Mouse (Mus musculus) CD4-positive naive resting alpha-beta T cell, adult 76 days (primary cell): ENCODE measurements around the gene Paqr9. TPM values are rescaled to one million over a fixed set of nuclear protein-coding genes. Genes with fewer than 3 reads are reported as not detected.

Experiments
- total RNA-seq: library from RNA; stranded (reverse); gene quantifications from one replicate; pipeline ENCODE4 v1.2.4, GENCODE M21; 2023

The Paqr9 gene
- total RNA-seq, result 0.76 TPM

DNA sequence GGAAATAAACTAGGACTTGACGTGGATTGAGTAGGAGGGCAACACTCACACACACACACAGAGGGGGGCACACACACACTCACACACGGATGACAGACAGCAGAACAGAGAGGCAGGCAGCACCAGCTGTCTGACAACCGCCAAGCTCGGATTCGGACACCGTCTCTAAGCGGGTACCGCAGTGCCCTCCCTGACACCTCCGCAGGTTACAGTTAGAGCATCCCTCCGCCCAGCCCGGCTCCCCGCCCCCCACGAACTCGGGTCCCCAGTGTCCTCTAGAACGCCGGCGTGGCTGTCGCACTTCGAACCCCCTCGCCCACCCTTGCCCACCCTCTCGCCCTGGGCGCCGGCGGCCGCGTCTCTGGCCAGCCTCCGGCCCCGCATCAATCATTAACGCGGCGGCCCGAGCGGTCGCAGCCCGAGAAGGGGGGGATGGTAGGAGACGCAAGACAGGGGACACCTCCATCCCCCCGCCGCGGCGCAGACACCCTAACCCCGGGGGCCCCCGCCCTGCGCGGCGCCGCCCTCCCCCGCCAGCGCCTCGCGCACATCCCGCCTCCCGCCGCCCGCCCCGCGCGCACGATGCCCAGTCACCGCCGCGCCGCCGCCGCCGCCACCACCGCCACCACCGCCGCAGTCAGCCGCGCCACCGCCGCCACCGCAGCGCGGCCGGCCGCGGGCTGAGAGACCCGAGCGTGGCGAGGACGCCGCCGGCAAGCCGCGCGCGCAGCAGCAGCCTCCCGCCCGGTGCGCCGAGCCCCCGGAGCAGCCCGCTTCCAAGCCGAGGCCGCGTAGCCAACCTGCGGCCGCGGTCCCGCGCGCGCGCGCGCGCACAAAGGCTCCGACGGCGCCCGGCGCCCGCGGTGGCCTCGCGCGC lies at the start of gene Paqr9:
Paqr9 (plus strand) TSS at position 599 of the 877 bp plus-strand sequence.

DNA sequence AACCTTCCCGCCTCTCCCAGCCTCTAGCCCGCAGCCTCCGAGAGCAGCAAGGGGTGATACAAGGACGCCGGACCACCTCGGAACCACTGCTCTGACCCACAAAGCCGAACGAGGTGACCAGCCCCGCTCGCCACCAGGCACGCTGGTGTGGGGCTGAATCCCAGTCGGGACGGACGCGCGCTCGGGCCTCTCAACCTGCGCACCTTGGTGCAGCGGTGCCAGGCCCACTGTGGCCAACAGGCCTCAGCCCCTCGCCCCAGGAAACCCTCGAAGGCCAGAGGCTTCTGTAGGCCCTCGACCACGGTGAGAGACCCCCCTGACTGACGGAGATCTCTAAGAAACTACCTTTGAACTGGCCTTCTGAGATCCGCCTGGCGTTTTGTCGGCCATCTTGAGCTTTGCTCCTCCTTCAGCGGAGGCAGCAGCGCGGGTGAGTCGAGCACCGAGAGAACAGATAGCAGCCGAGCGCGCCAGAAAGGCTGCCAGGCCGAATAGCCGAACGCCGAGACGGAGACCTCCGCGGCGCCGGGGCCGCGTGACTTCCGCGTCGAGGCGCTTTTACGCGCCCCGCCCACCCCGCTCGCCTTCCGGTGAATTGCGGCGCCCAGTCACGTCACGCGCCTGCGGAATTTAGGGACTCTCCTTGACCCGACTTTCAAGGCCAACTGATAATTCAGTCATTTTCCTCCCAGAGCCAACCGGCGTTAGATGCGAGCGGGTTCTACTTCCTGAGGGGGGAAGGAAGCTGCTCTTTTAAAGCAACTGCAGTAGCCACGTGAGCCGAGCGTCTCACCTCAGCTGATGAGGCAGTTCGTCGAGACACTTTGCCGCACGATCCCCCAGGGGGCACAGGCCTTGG lies 47.8 kb upstream of the Paqr9 start, which contains the start of gene U2surp:
U2surp (minus strand) TSS at position 525 of the 859 bp plus-strand sequence.

Other genes with a start within 250 kb of the Paqr9 start
- gene Chst2, start 152.9 kb upstream of the Paqr9 start, total RNA-seq, result 1.7 TPM
- 119 TPM for gene U2surp, start 47.7 kb upstream of the Paqr9 start, total RNA-seq
- gene Pcolce2, start 77.9 kb downstream of the Paqr9 start, total RNA-seq, result 0.32 TPM
- gene Trpc1, start 190.7 kb downstream of the Paqr9 start, total RNA-seq, result 0.56 TPM